Mouse (Mus musculus) CH12.LX (cell line): ENCODE results near the gene Notch3. TPM values are rescaled to one million over a fixed set of nuclear protein-coding genes. Genes with fewer than 3 reads are reported as not detected.

Source experiments
- DNase-seq: peaks from one replicate; pipeline ENCODE4 v3.0.0-alpha.2; 2013; ENCODE audit errors: extremely low read depth
- H3K27ac ChIP-seq: 2 replicates; pipeline ENCODE4 v1.5.1; 2012; ENCODE audit warnings: low read depth, mild to moderate bottlenecking, control low read depth, moderate library complexity; ENCODE audit not compliant: insufficient read depth
- H3K27me3 ChIP-seq: replicated peaks from 2 replicates; pipeline ENCODE3; 2012; ENCODE audit warnings: inconsistent platforms
- H3K36me3 ChIP-seq, 2 experiments: replicated peaks in 1 of 2; 2 replicates each; pipeline versions ENCODE3 to v1.6.1; 2012; ENCODE audit warnings: inconsistent platforms in 1 of 2, low read length in 1 of 2, mild to moderate bottlenecking in 1 of 2, mixed read lengths in 1 of 2, moderate library complexity in 1 of 2; ENCODE audit not compliant: control insufficient read depth in 1 of 2, insufficient read depth in 1 of 2
- H3K4me1 ChIP-seq, 2 experiments: 2 replicates each; pipeline ENCODE4 v1.6.1; 2012; ENCODE audit warnings: inconsistent platforms in 1 of 2, moderate library complexity in 1 of 2; ENCODE audit not compliant: insufficient read depth in 2 of 2, control insufficient read depth in 1 of 2
- H3K4me2 ChIP-seq: 2 replicates; pipeline ENCODE4 v1.6.1; 2012; ENCODE audit warnings: low read depth, mild to moderate bottlenecking, control low read depth; ENCODE audit not compliant: poor library complexity, insufficient read depth, severe bottlenecking
- H3K4me3 ChIP-seq, 3 experiments: fragments of 150-350 bp in 1 of 3; sonication (generic) in 1 of 3; replicated peaks in 1 of 3; 2 replicates each; pipeline versions ENCODE3 to v1.5.1; 2011 to 2012; ENCODE audit warnings: low read depth in 2 of 3, low read length in 2 of 3, mild to moderate bottlenecking in 2 of 3, moderate library complexity in 2 of 3, control low read depth in 1 of 3, improper control_type of control experiment in 1 of 3, inconsistent platforms in 1 of 3, mixed read lengths in 1 of 3; ENCODE audit not compliant: poor library complexity in 1 of 3
- H3K79me2 ChIP-seq: replicated peaks from 2 replicates; pipeline ENCODE4 v1.6.1; 2012; ENCODE audit warnings: mild to moderate bottlenecking, moderate library complexity; ENCODE audit not compliant: control insufficient read depth, poor library complexity, insufficient read depth, severe bottlenecking; ENCODE audit errors: extremely low read depth
- H3K9ac ChIP-seq: 2 replicates; pipeline ENCODE4 v1.6.1; 2012; ENCODE audit warnings: low read depth, mild to moderate bottlenecking, control low read depth, moderate library complexity; ENCODE audit not compliant: insufficient read depth
- H3K9me3 ChIP-seq: replicated peaks from 2 replicates; pipeline ENCODE3; 2012; ENCODE audit warnings: low read length, inconsistent platforms, mixed read lengths
- BHLHE40 ChIP-seq: IDR thresholded peaks from 2 replicates; pipeline ENCODE4 v1.6.1; 2011; ENCODE audit warnings: mild to moderate bottlenecking, low read depth, low read length, improper control_type of control experiment
- CHD1 ChIP-seq: IDR thresholded peaks from 2 replicates; pipeline ENCODE4 v1.6.1; 2012; ENCODE audit warnings: low read depth, low read length, improper control_type of control experiment, inconsistent platforms
- CHD2 ChIP-seq: IDR thresholded peaks from 2 replicates; pipeline ENCODE4 v1.6.1; 2011; ENCODE audit warnings: low read length, improper control_type of control experiment
- CTCF ChIP-seq, 2 experiments: IDR thresholded peaks in 1 of 2; conservative IDR thresholded peaks in 1 of 2; 2 replicates each; pipeline ENCODE4 v1.5.1; 2011 to 2012; ENCODE audit warnings: low read depth in 2 of 2, low read length in 2 of 2, improper control_type of control experiment in 1 of 2, inconsistent platforms in 1 of 2, mild to moderate bottlenecking in 1 of 2, moderate library complexity in 1 of 2
- E2F4 ChIP-seq: IDR thresholded peaks from 2 replicates; pipeline ENCODE4 v1.6.1; 2011; ENCODE audit warnings: low read depth, low read length, improper control_type of control experiment; ENCODE audit not compliant: insufficient replicate concordance
- EP300 ChIP-seq: IDR thresholded peaks from 2 replicates; pipeline ENCODE4 v1.6.1; 2011; ENCODE audit warnings: low read length, improper control_type of control experiment
- GABPA ChIP-seq: IDR thresholded peaks from 2 replicates; pipeline ENCODE4 v1.6.1; 2012; ENCODE audit warnings: low read depth, low read length, improper control_type of control experiment, inconsistent platforms; ENCODE audit not compliant: insufficient replicate concordance
- JUN ChIP-seq: IDR thresholded peaks from 2 replicates; pipeline ENCODE4 v1.6.1; 2011; ENCODE audit warnings: low read depth, mild to moderate bottlenecking, low read length, improper control_type of control experiment, moderate library complexity; ENCODE audit not compliant: insufficient read depth
- JUND ChIP-seq: conservative IDR thresholded peaks from 2 replicates; pipeline ENCODE4 v1.6.1; 2011; ENCODE audit warnings: low read depth, low read length, improper control_type of control experiment
- KAT2A ChIP-seq: IDR thresholded peaks from 2 replicates; pipeline ENCODE4 v1.6.1; 2012; ENCODE audit warnings: low read length, improper control_type of control experiment, inconsistent platforms; ENCODE audit not compliant: insufficient replicate concordance
- MAX ChIP-seq: IDR thresholded peaks from 2 replicates; pipeline ENCODE4 v1.6.1; 2011; ENCODE audit warnings: low read length, improper control_type of control experiment
- MXI1 ChIP-seq: IDR thresholded peaks from 2 replicates; pipeline ENCODE4 v1.6.1; 2011; ENCODE audit warnings: mild to moderate bottlenecking, low read depth, low read length, improper control_type of control experiment
- NRF1 ChIP-seq: IDR thresholded peaks from 2 replicates; pipeline ENCODE4 v1.6.1; 2014; ENCODE audit warnings: low read depth, mild to moderate bottlenecking, inconsistent platforms, low read length, improper control_type of control experiment, moderate library complexity
- PAX5 ChIP-seq: IDR thresholded peaks from 2 replicates; pipeline ENCODE4 v1.6.1; 2012; ENCODE audit warnings: low read length, inconsistent platforms, mixed read lengths
- POLR2A ChIP-seq: IDR thresholded peaks from 2 replicates; pipeline ENCODE4 v1.6.1; 2011; ENCODE audit warnings: low read depth, mild to moderate bottlenecking, improper control_type of control experiment, low read length
- POLR2AphosphoS2 ChIP-seq: IDR thresholded peaks from 2 replicates; pipeline ENCODE4 v1.6.1; 2011; ENCODE audit warnings: low read depth, low read length, improper control_type of control experiment
- RAD21 ChIP-seq: IDR thresholded peaks from 2 replicates; pipeline ENCODE4 v1.6.1; 2011; ENCODE audit warnings: low read depth, mild to moderate bottlenecking, low read length, improper control_type of control experiment, moderate library complexity
- SIN3A ChIP-seq: IDR thresholded peaks from 2 replicates; pipeline ENCODE4 v1.6.1; 2012; ENCODE audit warnings: low read length, improper control_type of control experiment, inconsistent platforms
- SMC3 ChIP-seq: IDR thresholded peaks from 2 replicates; pipeline ENCODE4 v1.6.1; 2011; ENCODE audit warnings: low read depth, low read length, improper control_type of control experiment
- TCF12 ChIP-seq: IDR thresholded peaks from 2 replicates; pipeline ENCODE4 v1.6.1; 2014; ENCODE audit warnings: low read depth, mild to moderate bottlenecking, inconsistent platforms, low read length, improper control_type of control experiment
- UBTF ChIP-seq: IDR thresholded peaks from 2 replicates; pipeline ENCODE4 v1.6.1; 2012; ENCODE audit warnings: low read depth, mild to moderate bottlenecking, inconsistent platforms, low read length, improper control_type of control experiment, moderate library complexity
- ZKSCAN1 ChIP-seq: IDR thresholded peaks from 2 replicates; pipeline ENCODE4 v1.6.1; 2012; ENCODE audit warnings: low read depth, inconsistent platforms, low read length, improper control_type of control experiment, borderline replicate concordance
- ZMIZ1 ChIP-seq: IDR thresholded peaks from 2 replicates; pipeline ENCODE4 v1.6.1; 2012; ENCODE audit warnings: low read depth, mild to moderate bottlenecking, inconsistent platforms, low read length, improper control_type of control experiment
- dilution Hi-C: fragments of 300-500 bp; cut with MboI; formaldehyde crosslinking; loops from 2 replicates; pipeline ENCODE4 v1.14.3; 2020; ENCODE audit warnings: low sequenced_read_pairs; ENCODE audit not compliant: extremely low pct_unique_long_range_greater_than_20kb, extremely low pct_ligation_motif_present
- in situ Hi-C: fragments of 300-500 bp; cut with MboI; formaldehyde crosslinking; loops from 3 replicates; pipeline ENCODE4 v1.14.3; 2019; ENCODE audit warnings: low sequenced_read_pairs, low pct_ligation_motif_present, low pct_unique_long_range_greater_than_20kb, mixed read lengths
- polyA plus RNA-seq: library from polyadenylated mRNA; unstranded; fragments of >175 nt; gene quantifications from 2 replicates; pipeline ENCODE4 v1.2.1, GENCODE M21; 2012; ENCODE audit warnings: low read depth; ENCODE audit not compliant: insufficient read length
- total RNA-seq, 2 experiments: library from RNA; depleted of rRNA; stranded (reverse); fragments of 300-350 nt in 1 of 2; fragments of >200 nt in 1 of 2; gene quantifications; 2 replicates each; pipeline ENCODE4 v1.2.3; 2012 to 2014

Notch3 gene
- total and polyA plus RNA-seq, 3 experiments: 0.17 TPM; not detected in 2

DNA sequence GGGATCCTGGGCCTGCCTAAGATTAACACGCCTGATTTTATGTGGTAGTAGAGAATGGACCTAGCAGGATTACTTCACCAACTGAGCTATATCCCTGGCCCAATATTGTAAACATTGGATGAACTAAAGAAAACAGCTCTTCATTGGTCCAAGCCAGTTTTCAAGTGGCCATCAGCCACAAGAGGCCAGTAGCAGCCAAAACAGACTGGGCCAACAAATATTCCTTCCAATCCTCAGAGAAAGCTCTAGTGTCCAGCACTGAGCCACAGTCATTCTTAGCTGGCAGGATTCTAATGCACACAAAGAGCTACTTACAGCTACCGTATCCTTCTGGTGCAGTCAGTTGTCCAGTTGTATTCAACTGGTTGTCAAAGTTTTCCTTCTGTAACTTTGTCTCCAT is 39.5 kb downstream of the Notch3 start:
- H3K4me1 ChIP-seq: peaks cover 2 to 4% of the 10 kb centered on the region in 2 experiments; a peak in 3 of 4 replicates
- H3K36me3 ChIP-seq: no peaks in the 10 kb centered on the region
- DNase-seq: no peak
- TF ChIP-seq CHD2: no peak
- TF ChIP-seq JUN: no peak
- TF ChIP-seq E2F4: no peak
- TF ChIP-seq BHLHE40: no peak
- no peak for TF ChIP-seq NRF1
- TF ChIP-seq SMC3: no peak
- TF ChIP-seq EP300: no peak
- no peak for TF ChIP-seq UBTF
- H3K27ac ChIP-seq: no peak overlapping the region
- no peaks in the 10 kb centered on the region for H3K9me3 ChIP-seq
- H3K79me2 ChIP-seq: no peaks in the 10 kb centered on the region
- peaks cover 8% of the 10 kb centered on the region for H3K27me3 ChIP-seq
- H3K4me2 ChIP-seq: no peak overlapping the region
- in situ Hi-C loops (loop anchor here (25.0 kb wide), 1 partner anchor 360 kb away; no protein-coding TSS in a partner anchor), dilution Hi-C loops (no loop called here)
- no peak overlapping the region for H3K9ac ChIP-seq
- H3K4me3 ChIP-seq: no peak overlapping the region

DNA sequence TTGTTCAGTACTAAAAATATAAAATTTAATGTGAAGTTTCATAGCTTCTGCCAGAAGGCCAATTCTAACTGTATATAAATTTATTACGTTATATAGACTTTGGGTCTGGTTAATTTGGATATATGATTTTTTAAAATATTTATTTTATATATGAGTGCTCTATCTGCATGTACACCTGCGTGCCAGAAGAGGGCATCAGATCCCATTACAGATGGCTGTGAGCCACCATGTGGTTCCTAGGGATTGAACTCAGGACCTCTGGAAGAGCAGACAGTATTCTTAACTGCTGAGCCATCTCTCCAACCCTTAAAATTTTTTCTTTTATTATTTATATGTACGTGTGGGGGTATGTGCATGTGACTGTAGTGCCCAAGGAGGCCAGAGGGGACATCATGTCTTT is 41.2 kb downstream of the Notch3 start:
- dilution Hi-C loops (no loop called here), in situ Hi-C loops (loop anchor here (25.0 kb wide), 1 partner anchor 362 kb away; no protein-coding TSS in a partner anchor)

DNA sequence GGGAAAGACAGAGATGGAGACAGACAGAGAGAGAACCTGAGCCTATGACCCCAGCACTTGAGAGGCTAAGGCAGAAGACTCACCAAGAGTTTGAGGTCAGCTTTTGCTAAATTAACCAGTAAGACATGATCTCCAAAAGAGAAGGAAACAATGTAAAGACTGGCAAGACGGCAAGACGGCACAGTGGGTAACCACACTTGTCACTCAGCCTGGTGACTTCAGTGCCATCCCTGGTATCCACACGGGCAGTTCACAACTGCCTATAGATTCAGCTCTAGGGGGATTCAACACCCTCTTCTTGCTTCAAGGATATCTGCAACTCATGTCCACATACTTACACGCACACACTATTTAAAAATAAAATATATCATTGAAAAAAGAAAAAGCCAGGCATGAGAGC is 43.1 kb downstream of the Notch3 start:
- H3K9ac ChIP-seq: no peak overlapping the region
- no peaks in the 10 kb centered on the region for H3K36me3 ChIP-seq
- peaks cover 5% of the 10 kb centered on the region in 2 experiments; a peak in 3 of 4 replicates for H3K4me1 ChIP-seq
- H3K4me3 ChIP-seq: no peak overlapping the region
- dilution Hi-C loops (no loop called here), in situ Hi-C loops (no loop called here)
- DNase-seq: no peak
- peaks cover 5% of the 10 kb centered on the region for H3K27me3 ChIP-seq
- H3K4me2 ChIP-seq: no peak overlapping the region
- TF ChIP-seq TCF12 (no peak), POLR2A (no peak), ZKSCAN1 (no peak), SIN3A (no peak), RAD21 (no peak), PAX5 (no peak), SMC3 (no peak), MAX (no peak), CHD1 (no peak), GABPA (no peak), JUND (no peak), EP300 (no peak), MXI1 (no peak), ZMIZ1 (no peak)
- no peaks in the 10 kb centered on the region for H3K9me3 ChIP-seq
- no peaks in the 10 kb centered on the region for H3K79me2 ChIP-seq
- H3K27ac ChIP-seq: no peak overlapping the region

More for the DNA sequence above, 41.2 kb downstream of the Notch3 start:
- H3K4me1 ChIP-seq: peaks cover 5% of the 10 kb centered on the region in 2 experiments; a peak in 3 of 4 replicates
- H3K27me3 ChIP-seq: peaks cover 5% of the 10 kb centered on the region
- H3K36me3 ChIP-seq: no peaks in the 10 kb centered on the region
- no peak for DNase-seq
- no peaks in the 10 kb centered on the region for H3K9me3 ChIP-seq
- no peak overlapping the region for H3K9ac ChIP-seq
- H3K4me3 ChIP-seq: no peak overlapping the region
- no peak for TF ChIP-seq KAT2A
- no peak for TF ChIP-seq POLR2AphosphoS2
- peak in 1 of 2 experiments; percentile 39; a peak in 2 of 4 replicates for TF ChIP-seq CTCF (conservative IDR thresholded peaks at IDR 0.05 in 1 of 2, IDR thresholded peaks at IDR 0.05 in 1 of 2; ENCODE audit: low read depth in 2 of 2, low read length in 2 of 2)
- H3K79me2 ChIP-seq: no peaks in the 10 kb centered on the region
- no peak overlapping the region for H3K27ac ChIP-seq
- H3K4me2 ChIP-seq: no peak overlapping the region
